Mouse (Mus musculus): ENCODE measurements around the gene Prss22. TPM values are rescaled to one million over a fixed set of nuclear protein-coding genes. Genes with fewer than 3 reads are reported as not detected.

Prss22 gene
- total RNA-seq, 2 experiments from 2014 or later: not detected

DNA sequence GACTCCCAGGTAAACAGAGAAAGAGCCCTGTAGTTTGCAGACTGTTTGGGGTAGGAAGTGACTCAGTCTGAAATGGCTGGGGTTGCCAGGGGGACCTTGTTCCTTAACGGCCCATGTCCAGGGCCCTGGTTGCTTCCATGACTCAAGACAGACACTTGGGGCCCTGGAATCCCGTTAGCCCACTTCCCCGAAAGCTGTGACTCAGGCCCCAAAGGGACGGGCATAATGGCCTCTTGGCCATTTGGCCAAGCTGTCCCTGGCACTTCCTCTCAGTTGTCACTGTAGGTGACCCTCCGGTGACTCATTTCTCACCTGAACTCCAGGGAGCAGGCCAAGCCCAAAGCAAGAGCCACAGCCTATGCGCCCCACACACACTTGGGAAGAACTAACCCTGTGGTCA, 483 bp upstream of the Prss22 start:
- intact Hi-C loops (cut with DNase I): no loop called here
- DNase-seq: no peak

DNA sequence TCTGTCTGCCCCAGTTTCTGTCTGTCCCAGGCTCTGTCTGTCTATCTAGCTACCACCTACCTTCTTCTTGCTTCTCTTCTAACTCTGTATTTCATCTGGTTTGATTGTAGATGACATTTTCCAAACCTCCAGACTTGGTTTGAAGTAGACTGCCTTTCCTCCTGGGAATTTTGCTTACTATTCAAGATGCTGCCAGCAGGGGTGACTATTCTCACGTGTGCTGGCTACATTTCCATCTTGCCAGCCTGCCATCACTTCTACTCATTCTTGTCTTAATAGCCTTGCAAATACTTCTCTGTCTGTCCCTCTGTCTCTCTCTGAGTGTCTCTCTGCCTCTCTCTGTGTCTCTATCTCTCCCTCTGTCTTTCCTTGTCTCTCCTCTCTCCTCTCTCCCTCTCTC, 2.5 kb downstream of the Prss22 start:
- intact Hi-C loops (cut with DNase I): no loop called here
- DNase-seq: no peak

DNA sequence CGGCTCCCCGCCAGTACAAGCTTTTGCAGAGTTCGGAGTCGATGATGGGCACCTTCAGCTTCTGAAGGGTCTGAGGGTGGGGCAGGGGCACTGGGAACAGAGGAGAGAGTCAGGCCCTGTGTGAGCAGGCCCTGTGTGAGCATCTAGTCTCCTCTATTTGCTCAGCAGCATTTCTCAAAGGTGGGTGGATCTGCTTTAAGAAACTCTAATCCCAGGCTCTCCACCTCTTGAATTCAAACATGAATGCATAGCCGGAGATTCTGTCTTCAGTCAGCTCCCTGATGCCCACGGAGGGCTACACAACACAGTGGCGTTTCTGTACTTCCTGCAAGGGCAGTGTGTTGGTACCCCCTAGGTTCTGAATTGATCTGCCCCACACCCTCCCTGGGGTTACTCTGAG, 3.2 kb downstream of the Prss22 start:
- intact Hi-C loops (cut with DNase I): no loop called here
- DNase-seq: no peak

DNA sequence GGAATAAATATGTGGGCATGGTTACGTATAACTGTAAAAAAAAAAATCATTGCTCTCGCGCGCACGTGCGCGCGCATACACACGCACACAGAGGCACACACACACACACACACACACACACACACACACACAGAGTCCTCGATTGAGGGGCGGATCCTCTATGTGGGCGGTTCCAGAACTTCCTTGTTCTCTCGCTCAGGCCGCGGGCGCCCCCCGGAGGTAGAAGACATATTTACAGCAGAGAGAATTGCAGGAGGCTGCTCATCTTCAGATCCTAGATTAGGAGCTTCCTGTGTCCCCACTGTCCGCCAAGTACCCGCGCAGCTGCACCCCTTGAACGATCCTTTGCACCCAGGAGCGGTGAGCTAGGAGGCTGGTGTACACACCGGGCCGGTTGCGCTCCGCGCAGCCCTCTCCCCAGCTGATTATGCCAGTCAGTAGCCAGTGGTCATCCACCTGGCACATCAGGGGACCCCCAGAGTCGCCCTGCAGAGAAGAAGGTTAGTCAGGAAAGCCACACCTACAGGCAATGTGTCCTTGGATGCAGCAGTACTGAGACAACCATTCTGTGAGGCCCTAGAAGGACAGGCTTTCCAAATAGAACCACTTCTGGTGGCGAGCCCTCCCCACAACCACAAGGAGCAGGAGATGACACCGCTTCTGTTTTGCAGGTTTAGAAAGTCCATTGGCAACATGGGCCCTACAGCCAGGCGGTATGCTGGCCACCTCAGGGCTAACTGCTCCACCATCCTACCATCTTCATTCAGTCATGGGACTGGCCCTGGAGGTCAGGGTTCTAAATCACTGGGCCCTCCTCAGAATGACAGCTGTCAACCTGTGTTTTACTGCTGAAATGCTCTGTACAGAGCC, 4.1 kb downstream of the Prss22 start:
- DNase-seq: peak; percentile 82 to 89
- intact Hi-C loops (cut with DNase I): loop anchor here (2.0 kb wide), 1 partner anchor 25 kb away; no protein-coding TSS in a partner anchor

DNA sequence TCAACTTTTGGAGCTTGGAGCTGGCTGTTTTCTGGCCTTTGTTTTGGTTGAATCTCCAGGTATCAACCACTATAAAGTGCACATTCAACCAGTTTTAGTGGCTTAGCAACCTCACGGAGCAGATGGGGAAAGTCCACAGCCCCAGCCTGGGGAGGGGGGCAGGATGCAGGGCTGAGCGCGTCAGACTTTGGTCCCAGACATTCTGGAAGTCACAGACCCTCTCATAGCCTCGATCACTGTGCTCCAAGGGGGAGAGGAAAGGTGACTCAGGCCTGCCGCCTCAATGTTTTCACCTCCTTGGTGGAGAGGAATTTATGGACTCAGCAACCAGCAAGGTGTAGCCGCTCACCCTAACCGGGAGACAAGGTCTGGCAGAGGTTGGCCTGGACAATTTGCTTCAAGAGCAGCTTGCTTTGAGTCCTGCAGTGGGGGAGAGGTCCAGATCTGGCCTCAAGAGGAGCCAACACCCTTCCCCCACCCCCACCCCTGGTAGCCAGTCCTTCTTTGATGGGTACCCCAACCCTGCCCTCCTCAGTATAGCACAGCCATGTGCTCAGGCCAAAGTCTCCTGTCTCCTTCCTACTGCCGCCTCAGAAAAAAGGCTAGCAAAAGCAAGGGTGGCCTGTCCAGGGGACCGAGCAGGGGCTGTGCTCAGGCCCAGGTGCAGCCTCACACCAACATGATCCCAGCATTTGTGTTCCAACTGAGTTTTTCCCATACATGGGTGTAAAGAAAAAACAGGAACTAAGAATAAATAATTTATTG, 4.9 kb downstream of the Prss22 start:
- intact Hi-C loops (cut with DNase I): loop anchor here (2.0 kb wide), 1 partner anchor 24 kb away; no protein-coding TSS in a partner anchor
- no peak for DNase-seq

DNA sequence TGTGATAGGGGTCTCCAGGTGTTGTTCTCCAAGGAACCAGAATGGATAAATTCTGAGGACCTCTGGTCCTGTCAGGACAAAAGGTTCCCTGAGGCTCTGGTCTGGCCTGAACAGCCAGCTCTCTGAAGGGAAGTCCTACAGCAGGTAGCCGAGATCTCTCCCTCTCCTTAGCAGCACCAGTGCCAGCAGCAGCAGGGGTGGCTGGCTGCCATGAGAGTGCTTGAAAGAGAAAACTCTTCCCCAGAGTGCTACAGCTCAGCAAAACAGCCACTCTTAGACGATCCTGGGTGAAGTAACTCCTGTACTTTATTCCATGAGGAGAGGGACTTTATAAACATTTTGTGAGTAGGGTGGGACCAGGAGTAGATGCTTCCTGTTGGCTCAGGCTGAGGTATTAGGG, 8.1 kb downstream of the Prss22 start:
- no peak for DNase-seq
- intact Hi-C loops (cut with DNase I): no loop called here

DNA sequence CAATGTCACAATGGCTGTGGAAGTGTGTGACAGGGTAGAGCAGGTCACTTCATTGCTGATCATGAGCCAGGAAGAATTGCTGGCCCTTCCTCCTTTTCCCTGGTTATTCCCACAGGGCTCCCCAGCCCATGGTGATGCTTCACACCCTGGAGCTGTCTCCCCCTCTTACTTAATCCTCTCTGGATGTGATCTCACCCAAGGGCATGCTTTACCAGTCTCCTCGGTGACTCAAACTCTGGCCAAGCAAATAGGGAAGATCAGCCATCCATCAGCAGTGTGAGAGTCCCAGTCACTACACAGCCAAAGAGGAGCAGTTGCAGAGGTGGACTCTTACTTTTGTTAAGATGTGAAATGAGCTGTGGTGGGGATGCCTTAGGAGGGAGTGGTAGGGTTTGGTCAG, 12.9 kb downstream of the Prss22 start:
- intact Hi-C loops (cut with DNase I): no loop called here
- no peak for DNase-seq

DNA sequence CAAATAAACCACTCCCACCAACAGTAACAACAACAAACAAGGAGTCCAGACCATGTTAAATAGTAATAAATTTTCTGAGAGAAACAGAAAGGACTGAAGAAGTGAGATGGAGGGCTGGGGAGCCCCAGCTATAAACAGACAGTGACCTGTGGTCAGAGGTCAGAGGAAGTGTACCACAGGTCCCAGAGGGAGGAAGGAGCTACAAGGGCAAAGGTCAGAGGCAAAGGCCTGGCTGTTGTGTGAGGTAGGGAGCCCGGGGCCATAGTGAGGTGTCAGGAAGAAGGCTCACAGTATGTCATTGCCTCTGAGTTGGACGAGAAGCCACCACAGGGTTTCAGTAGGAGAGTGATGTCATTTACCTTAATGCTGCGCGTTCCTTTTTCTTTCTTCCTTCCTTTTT, 15.0 kb downstream of the Prss22 start:
- DNase-seq: no peak
- intact Hi-C loops (cut with DNase I): no loop called here

DNA sequence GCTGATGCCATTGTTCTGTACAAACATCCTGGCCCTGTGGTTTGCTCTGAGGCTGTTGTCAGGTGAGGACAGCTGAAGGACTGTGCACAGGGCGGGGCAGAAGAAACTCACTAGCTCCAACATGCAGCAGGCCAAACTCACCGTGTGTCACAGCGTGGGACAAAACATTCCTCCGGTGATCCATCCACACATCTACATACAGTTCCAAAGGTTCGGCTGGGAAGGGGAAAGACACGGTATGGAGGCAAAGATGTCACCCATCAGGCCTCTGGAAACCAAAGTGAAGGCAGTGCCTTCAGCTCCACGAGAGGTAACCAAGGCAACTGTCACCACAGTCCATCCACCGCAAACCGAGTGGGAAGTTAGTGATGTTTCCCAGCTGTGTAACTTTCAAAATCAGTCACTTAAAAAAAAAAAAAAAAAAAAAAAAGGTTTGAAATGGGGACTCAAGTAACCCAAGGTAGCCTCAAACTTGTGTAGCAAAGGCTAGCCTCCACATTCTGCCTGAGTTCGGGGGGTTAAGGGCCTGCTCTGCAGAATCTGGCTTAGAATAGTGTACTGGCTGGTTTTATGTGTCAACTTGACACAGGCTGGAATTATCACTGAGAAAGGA, 17.5 kb downstream of the Prss22 start, which contains the start of gene Prss30:
Gene Prss30 (minus strand): TSS at position 270 of the 613 bp plus-strand sequence.
- intact Hi-C loops (cut with DNase I): no loop called here
- no peak for DNase-seq

DNA sequence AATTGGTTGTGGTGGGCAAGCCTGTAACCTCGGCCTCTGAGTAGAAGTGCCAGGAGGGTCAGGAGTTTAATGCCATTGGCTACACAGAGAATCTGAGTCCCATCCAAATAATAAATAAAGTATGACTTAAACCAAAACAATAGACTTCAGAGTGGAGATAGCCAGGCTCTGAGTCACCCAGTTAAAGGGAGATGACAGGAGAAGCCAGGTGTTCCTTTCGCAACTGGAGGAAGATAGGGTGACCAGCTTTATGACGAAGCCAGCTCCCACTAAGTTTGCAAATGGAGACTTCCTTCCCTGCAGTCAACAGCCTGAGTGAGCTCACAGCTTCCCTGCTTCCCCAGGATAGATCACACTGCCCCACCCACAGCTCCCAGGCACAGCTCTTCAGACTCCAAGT, 18.4 kb downstream of the Prss22 start:
- DNase-seq: no peak
- intact Hi-C loops (cut with DNase I): no loop called here

DNA sequence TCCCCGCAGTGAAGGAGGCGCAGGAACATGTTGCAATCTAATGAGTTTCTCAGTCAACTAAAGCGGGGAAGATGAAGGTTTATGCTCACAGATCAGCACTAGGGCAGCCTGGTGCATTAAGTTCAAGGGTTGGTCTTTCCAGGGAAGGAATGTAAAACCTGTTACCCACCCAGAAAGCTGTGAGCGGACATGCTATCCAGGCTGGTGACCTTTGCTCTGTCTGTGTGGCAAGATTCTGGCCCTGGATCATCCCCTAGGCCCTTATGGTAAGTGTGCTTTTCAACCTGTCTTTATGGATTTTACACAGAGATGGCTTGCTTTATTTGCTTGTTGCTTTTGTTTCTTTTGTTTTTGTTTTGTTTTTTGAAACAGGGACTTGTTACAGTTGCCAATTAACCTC, 21.2 kb downstream of the Prss22 start:
- intact Hi-C loops (cut with DNase I): no loop called here
- no peak for DNase-seq

DNA sequence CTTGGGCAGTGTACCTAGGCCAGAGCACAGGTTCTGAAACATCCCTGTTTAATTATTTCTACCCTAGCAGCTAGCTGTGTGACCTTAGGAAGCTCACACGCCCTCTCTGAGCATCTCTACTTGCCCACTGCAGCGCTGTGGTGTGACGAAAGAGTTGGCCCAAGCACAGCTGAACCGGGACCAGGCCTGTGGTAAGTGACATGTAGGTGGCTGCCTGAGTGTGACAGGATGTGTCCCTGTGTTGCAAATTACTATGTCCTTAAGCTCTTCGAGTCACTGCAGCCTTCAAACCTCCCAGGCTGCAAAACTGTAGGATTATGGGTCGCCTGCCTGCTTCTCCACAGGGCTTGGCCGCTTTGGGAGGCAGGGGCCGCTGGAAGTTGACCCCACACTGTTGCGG, 26.6 kb downstream of the Prss22 start:
- no peak for DNase-seq
- intact Hi-C loops (cut with DNase I): no loop called here

DNA sequence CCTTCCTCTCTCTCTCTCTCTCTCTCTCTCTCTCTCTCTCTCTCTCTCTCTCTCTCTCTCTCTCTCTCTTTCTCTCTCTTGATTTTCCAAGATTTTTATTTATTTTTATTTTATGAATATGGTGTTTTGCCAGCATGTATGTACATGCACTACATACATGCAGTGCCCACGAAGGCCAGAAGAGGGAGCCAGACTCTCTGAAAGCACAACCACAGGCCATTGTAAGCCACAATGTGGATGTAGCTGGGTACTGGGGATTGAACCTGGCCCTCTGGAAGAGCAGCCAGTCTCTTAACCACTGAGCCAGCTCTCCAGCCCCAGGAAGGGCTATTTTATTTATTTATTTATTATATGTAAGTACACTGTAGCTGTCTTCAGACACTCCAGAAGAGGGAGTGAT, 28.7 kb downstream of the Prss22 start:
- DNase-seq: peak; percentile 72 to 86
- intact Hi-C loops (cut with DNase I): loop anchor here (2.0 to 5.0 kb wide), 2 partner anchors 24 to 48 kb away; no protein-coding TSS in a partner anchor

DNA sequence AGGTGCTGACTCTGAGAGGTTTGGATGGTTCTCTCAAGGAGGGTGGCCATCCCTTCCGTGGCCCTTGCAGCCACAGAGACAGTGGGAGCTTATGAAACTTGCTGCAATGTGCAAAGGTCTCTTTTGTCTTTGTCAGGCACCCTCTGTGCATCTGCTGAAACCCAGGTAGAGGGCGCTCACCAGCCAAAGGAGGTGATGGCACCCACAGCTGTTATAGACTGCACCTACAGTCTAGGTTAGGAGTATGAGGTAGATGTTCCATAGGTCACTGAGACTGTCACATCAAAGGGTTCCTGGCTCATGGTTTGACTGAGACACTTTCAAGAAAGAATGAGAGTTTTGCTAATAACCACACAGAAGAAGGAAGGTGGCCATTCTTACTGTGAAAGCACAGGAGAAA, 29.1 kb downstream of the Prss22 start:
- intact Hi-C loops (cut with DNase I): loop anchor here (2.0 to 5.0 kb wide), 2 partner anchors 24 to 49 kb away; no protein-coding TSS in a partner anchor
- no peak for DNase-seq

DNA sequence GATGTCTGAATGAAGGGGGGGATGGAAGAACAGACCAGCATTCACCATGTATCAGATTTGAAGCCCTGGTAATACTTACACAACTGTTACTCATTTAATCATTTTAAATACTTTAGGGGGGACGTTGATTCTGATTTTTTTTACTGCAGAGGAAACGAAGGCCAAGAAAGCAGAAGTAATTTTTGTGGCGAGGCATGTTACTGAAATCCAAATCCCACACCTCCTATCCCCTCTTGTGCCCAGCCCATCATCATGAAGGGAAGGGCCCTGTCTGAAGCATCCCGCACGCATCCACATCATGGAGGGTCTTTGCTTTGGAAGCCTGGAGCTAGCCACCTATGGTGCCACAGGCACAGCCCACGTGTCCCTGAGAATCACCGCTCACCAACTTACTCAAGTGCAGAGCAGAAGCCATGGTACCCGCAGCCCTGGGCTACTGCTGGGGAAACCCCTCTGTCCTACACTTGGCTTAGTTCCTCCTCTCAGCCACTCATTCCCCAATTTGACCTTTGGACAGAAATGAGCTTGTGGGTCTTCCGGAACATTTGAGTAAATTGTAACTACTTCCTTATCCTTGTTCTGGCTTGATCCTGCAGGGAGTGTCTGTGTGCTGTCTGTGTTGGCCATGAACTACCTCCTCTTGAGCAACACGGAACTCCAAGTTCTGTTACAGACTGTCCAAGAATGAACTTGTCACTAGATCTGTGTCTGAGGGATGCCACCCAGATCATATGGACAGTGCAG, 31.1 kb downstream of the Prss22 start:
- peak; percentile 15 to 17 for DNase-seq
- intact Hi-C loops (cut with DNase I): loop anchor here (5.0 kb wide), 1 partner anchor 50 kb away; no protein-coding TSS in a partner anchor

DNA sequence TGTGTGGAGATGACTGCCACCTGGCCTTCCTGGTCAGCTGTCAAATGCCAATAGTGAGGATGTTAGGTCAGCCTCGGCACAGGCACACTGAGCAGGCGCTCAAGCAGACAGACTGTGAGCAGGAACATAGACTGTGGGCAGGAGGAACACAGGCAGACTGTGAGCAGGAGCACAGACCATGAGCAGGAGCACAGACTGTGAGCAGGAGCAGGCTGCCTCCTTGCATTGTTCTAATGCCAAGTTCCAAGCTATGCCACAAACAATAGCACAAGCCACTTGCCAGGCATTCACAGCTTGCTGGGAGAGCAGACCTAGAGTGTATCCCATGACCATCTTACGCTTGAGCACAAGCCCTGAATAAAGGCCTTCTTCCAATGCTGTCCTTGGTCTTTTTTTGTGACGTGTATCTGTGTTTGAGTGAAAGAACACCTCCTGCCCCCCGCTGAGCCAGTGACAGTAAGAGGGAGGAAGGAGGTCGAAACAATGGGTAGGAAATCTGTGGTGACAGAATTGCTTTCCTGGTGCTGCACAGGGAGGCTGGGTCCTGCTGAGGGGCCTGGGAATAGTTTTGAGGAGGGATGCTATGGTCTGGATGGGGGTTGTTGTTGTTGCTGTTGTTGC, 32.0 kb downstream of the Prss22 start:
- no peak for DNase-seq
- intact Hi-C loops (cut with DNase I): loop anchor here (5.0 kb wide), 1 partner anchor 51 kb away; no protein-coding TSS in a partner anchor

DNA sequence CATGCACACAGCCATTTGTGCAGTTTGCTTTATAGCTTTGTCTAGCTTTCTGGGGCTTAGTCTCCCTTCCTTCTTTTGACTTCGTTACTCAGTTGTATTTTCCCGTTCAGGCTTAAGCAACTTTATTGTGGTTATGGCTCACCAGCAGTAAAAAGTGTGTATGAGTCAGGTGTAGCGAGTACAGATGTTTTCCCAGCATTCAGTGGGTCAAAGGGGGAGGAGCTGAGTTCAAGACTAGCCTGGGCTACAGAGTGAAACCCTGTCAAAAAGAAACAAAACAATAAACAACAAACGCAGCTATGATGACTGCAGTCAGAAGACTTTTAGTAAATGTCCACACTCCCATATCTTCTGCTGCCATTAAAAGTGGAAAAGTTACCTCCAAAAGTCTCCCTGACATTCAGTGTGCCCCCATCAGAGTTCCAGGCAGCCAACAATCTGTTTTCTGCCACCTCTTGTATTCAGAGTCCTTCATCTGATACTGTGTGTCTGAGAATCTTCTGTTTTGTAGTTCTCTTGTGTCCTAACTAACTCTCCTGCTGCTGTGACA, 36.3 kb downstream of the Prss22 start:
- intact Hi-C loops (cut with DNase I): loop anchor here (2.0 kb wide), 2 partner anchors 187 to 213 kb away; no protein-coding TSS in a partner anchor
- DNase-seq: no peak

DNA sequence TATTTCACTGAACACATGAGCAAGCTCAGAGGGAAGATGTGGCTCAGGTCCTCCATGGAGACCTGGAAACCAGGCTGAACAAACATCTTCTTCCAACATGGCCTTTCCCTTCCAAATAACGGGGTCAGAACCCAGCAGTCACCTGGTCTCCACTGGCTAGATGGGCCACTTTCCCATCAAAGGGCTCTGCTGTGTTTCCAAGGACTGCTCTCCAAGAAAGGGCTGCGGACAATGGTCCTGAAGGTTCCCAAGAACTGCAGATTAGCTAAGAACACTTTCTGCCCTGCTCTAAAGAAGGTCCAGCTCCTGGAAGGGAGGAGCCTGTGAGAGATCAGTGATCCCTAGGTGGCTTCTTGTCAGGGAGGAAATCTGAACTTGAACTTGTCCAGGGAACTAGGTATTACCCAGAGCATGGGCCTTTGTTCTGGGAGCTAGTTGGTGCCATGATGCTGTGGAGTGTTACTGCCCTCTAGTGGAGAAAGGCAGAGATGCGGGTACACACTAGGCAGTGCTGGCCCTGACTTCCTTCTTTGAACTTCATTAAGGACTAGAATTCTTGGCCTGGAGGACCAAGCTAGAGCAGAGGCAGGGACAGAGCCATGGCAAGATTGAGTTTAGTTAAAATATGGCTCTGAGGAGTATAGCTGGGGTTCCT, 37.7 kb downstream of the Prss22 start:
- intact Hi-C loops (cut with DNase I): loop anchor here (1.0 to 2.0 kb wide), 4 partner anchors 86 to 211 kb away; no protein-coding TSS in a partner anchor
- peak; percentile 70 to 74 for DNase-seq

DNA sequence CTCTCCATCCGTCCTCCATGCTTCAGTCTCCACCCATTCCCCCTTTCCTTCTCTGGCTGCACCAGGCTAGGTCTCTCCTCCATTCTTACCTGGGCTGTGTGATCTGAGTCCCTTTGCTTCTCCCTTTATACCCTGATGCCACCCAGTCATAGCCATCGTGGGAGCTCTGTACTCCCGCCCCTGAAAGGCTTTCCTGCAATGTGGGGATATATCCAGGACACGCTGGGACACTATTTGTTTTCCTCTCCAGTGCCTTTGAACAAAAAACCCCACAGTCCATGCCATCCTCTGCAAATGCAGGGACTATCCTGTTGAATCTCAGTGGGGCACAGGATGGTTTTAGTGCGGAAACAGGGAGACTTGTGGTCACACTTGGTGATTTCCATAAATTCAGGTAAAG, 42.7 kb downstream of the Prss22 start, which contains the start of gene Sbpl:
Gene Sbpl (minus strand): TSS at position 101 of the 400 bp plus-strand sequence.
- intact Hi-C loops (cut with DNase I): no loop called here
- no peak for DNase-seq

Data from heart, postnatal 36 days (tissue).